Mouse (Mus musculus) embryonic facial prominence, embryonic 12.5 days (tissue): ENCODE data around the gene Znrf3. TPM values are rescaled to one million over a fixed set of nuclear protein-coding genes. Genes with fewer than 3 reads are reported as not detected.
A peak's percentile ranks its signal among the peaks of the same experiment; 100 is the strongest.

Source experiments
- ATAC-seq: fragments of 200-750 bp; cut with Nextera tagmentation; 2 replicates; pipeline ENCODE4 v1.8.0; 2017; ENCODE audit not compliant: insufficient number of reproducible peaks, insufficient read depth, low FRiP score, low TSS enrichment
- H3K27ac ChIP-seq: fragments of 300-500 bp; sonication (generic); 2 replicates; pipeline ENCODE4 v1.5.1; 2016; ENCODE audit warnings: mild to moderate bottlenecking
- H3K27me3 ChIP-seq: fragments of 300-500 bp; sonication (generic); 2 replicates; pipeline ENCODE4 v1.6.1; 2016; ENCODE audit warnings: mild to moderate bottlenecking, moderate library complexity
- H3K36me3 ChIP-seq: fragments of 300-500 bp; sonication (generic); 2 replicates; pipeline ENCODE4 v1.6.1; 2016; ENCODE audit warnings: mild to moderate bottlenecking
- H3K4me1 ChIP-seq: fragments of 300-500 bp; sonication (generic); 2 replicates; pipeline ENCODE4 v1.6.1; 2016
- H3K4me2 ChIP-seq: fragments of 300-500 bp; sonication (generic); replicated peaks from 2 replicates; pipeline ENCODE4 v1.6.1; 2016; ENCODE audit warnings: mild to moderate bottlenecking, moderate library complexity
- H3K4me3 ChIP-seq: fragments of 300-500 bp; sonication (generic); 2 replicates; pipeline ENCODE4 v1.5.1; 2016; ENCODE audit warnings: mild to moderate bottlenecking
- H3K9ac ChIP-seq: fragments of 300-500 bp; sonication (generic); 2 replicates; pipeline ENCODE4 v1.6.1; 2016; ENCODE audit warnings: mild to moderate bottlenecking, moderate library complexity
- H3K9me3 ChIP-seq: fragments of 300-500 bp; sonication (generic); 2 replicates; pipeline ENCODE4 v1.6.1; 2016; ENCODE audit warnings: mild to moderate bottlenecking, moderate library complexity
- WGBS: fragments of 180-500 bp; shearing (Covaris S2); methylation state at CpG from one replicate; pipeline ENCODE4 v1.1.7; 2016; 5-methylcytosine and 5-hydroxymethylcytosine counted together
- polyA plus RNA-seq: library from polyadenylated mRNA; unstranded; fragments of >200 nt; fragmentation: Nextera tagmentation; extraction: Ambion mirVana; gene quantifications from 2 replicates; pipeline ENCODE4 v1.2.1, GENCODE M21; 2016

The Znrf3 gene
- polyA plus RNA-seq, 1 experiment from 2014 or later = 12.2 TPM

GRCm38 (mm10) chr11:5474130-5474529 is 29.5 kb upstream of the Znrf3 start:
- ATAC-seq = no peak
- H3K27me3 ChIP-seq = no peaks in the 10 kb centered on the region
- no peaks in the 10 kb centered on the region for H3K36me3 ChIP-seq
- no peak overlapping the region for H3K27ac ChIP-seq
- no peak overlapping the region for H3K9ac ChIP-seq
- no peak overlapping the region for H3K4me3 ChIP-seq
- WGBS = 16% methylated on average over 5 of the region's 5 CpGs
- H3K4me2 ChIP-seq = no peak overlapping the region
- H3K9me3 ChIP-seq = 0 out of 2 replicates have a peak, but pooled peaks cover 3% of the 10 kb centered on the region
- no peaks in the 10 kb centered on the region for H3K4me1 ChIP-seq

- ATAC-seq = no peak
- Histone ChIP-seq H3K27me3 (no peaks in the 10 kb centered on the region), H3K9ac (no peak overlapping the region), H3K27ac (no peak overlapping the region), H3K36me3 (no peaks in the 10 kb centered on the region), H3K4me1 (no peaks in the 10 kb centered on the region), H3K4me3 (no peak overlapping the region), H3K4me2 (no peak overlapping the region), H3K9me3 (0 out of 2 replicates have a peak, but pooled peaks cover 3% of the 10 kb centered on the region)
- 80% methylated on average over 3 of the region's 3 CpGs for WGBS
Observed at GRCm38 (mm10) chr11:5470055-5470454, 25.4 kb upstream of the Znrf3 start.

- no peak overlapping the region for H3K27ac ChIP-seq
- no peak overlapping the region for H3K4me3 ChIP-seq
- H3K36me3 ChIP-seq = no peaks in the 10 kb centered on the region
- no peak for ATAC-seq
- no peaks in the 10 kb centered on the region for H3K27me3 ChIP-seq
- WGBS = 70% methylated on average over 3 of the region's 3 CpGs
- H3K9me3 ChIP-seq = 0 out of 2 replicates have a peak, but pooled peaks cover 3% of the 10 kb centered on the region
- H3K4me1 ChIP-seq = no peaks in the 10 kb centered on the region
- H3K4me2 ChIP-seq = no peak overlapping the region
- H3K9ac ChIP-seq = no peak overlapping the region
Observed at GRCm38 (mm10) chr11:5469084-5469483, 24.4 kb upstream of the Znrf3 start.

- H3K9ac ChIP-seq = no peak overlapping the region
- 51% methylated on average over 2 of the region's 2 CpGs for WGBS
- no peak for ATAC-seq
Observed at GRCm38 (mm10) chr11:5468471-5468870, 23.8 kb upstream of the Znrf3 start.

GRCm38 (mm10) chr11:5451923-5452322 is 7.3 kb upstream of the Znrf3 start:
- WGBS = 60% methylated on average over 6 of the region's 6 CpGs
- Histone ChIP-seq H3K27me3 (no peaks in the 10 kb centered on the region), H3K27ac (no peak overlapping the region), H3K4me1 (no peaks in the 10 kb centered on the region), H3K9ac (no peak overlapping the region), H3K4me2 (no peak overlapping the region), H3K36me3 (no peaks in the 10 kb centered on the region), H3K9me3 (no peaks in the 10 kb centered on the region), H3K4me3 (no peak overlapping the region)
- no peak for ATAC-seq

More at GRCm38 (mm10) chr11:5468471-5468870, 23.8 kb upstream of the Znrf3 start:
- no peak overlapping the region for H3K27ac ChIP-seq
- H3K9me3 ChIP-seq = 0 out of 2 replicates have a peak, but pooled peaks cover 3% of the 10 kb centered on the region
- H3K4me2 ChIP-seq = no peak overlapping the region
- no peaks in the 10 kb centered on the region for H3K4me1 ChIP-seq
- no peaks in the 10 kb centered on the region for H3K36me3 ChIP-seq
- H3K4me3 ChIP-seq = no peak overlapping the region
- no peaks in the 10 kb centered on the region for H3K27me3 ChIP-seq

- Histone ChIP-seq H3K4me3 (no peak overlapping the region), H3K9me3 (no peaks in the 10 kb centered on the region), H3K9ac (no peak overlapping the region), H3K4me1 (no peaks in the 10 kb centered on the region), H3K27me3 (no peaks in the 10 kb centered on the region), H3K4me2 (no peak overlapping the region), H3K36me3 (no peaks in the 10 kb centered on the region), H3K27ac (no peak overlapping the region)
- 54% methylated on average over 4 of the region's 4 CpGs for WGBS
- no peak for ATAC-seq
Observed at GRCm38 (mm10) chr11:5451341-5451740, 6.7 kb upstream of the Znrf3 start.

- no peak overlapping the region for H3K4me3 ChIP-seq
- H3K4me1 ChIP-seq = no peaks in the 10 kb centered on the region
- no peak overlapping the region for H3K4me2 ChIP-seq
- no peaks in the 10 kb centered on the region for H3K27me3 ChIP-seq
- no peaks in the 10 kb centered on the region for H3K9me3 ChIP-seq
- H3K27ac ChIP-seq = no peak overlapping the region
- ATAC-seq = no peak
- H3K9ac ChIP-seq = no peak overlapping the region
- WGBS = 86% methylated on average over 4 of the region's 4 CpGs
- no peaks in the 10 kb centered on the region for H3K36me3 ChIP-seq
Observed at GRCm38 (mm10) chr11:5450701-5451100, 6.1 kb upstream of the Znrf3 start.

GRCm38 (mm10) chr11:5445452-5445953 is 856 bp upstream of the Znrf3 start:
- WGBS = 20% methylated on average over 11 of the region's 11 CpGs
- H3K9me3 ChIP-seq = no peaks in the 10 kb centered on the region

GRCm38 (mm10) chr11:5444234-5444598 is 431 bp downstream of the Znrf3 start:
- peak overlapping the region; percentile 88 for H3K9ac ChIP-seq
- H3K9me3 ChIP-seq = no peaks in the 10 kb centered on the region
- WGBS = under 1% methylated on average over 46 of the region's 57 CpGs
- no peaks in the 10 kb centered on the region for H3K27me3 ChIP-seq
- peaks cover 22% of the 10 kb centered on the region for H3K4me1 ChIP-seq
- peak overlapping the region; percentile 97 for H3K4me2 ChIP-seq
- H3K27ac ChIP-seq = peak overlapping the region; percentile 70; the same call in 1 of the 2 replicates
- ATAC-seq = no peak
- H3K4me3 ChIP-seq = peak overlapping the region; percentile 91
- H3K36me3 ChIP-seq = no peaks in the 10 kb centered on the region

More at GRCm38 (mm10) chr11:5445452-5445953, 856 bp upstream of the Znrf3 start:
- Histone ChIP-seq H3K36me3 (no peaks in the 10 kb centered on the region), H3K4me1 (peaks cover 19% of the 10 kb centered on the region), H3K4me3 (peak overlapping the region; percentile 91), H3K4me2 (peak overlapping the region; percentile 97), H3K27ac (no peak overlapping the region), H3K27me3 (no peaks in the 10 kb centered on the region), H3K9ac (peak overlapping the region; percentile 50; the same call in 1 of the 2 replicates)
- no peak for ATAC-seq

- ATAC-seq = 0 out of 2 replicates have a peak, but pooled peaks have one; percentile 62
- H3K9me3 ChIP-seq = no peaks in the 10 kb centered on the region
- H3K36me3 ChIP-seq = no peaks in the 10 kb centered on the region
- peaks cover 22% of the 10 kb centered on the region for H3K4me1 ChIP-seq
- H3K27ac ChIP-seq = peak overlapping the region; percentile 70; the same call in 1 of the 2 replicates
- H3K4me3 ChIP-seq = peak overlapping the region; percentile 91
- H3K27me3 ChIP-seq = no peaks in the 10 kb centered on the region
- peak overlapping the region; percentile 88 for H3K9ac ChIP-seq
- H3K4me2 ChIP-seq = peak overlapping the region; percentile 97
- WGBS = under 1% methylated on average over 38 of the region's 38 CpGs
Observed at GRCm38 (mm10) chr11:5443511-5444233, 975 bp downstream of the Znrf3 start.

- 37% methylated on average over 3 of the region's 3 CpGs for WGBS
- Histone ChIP-seq H3K36me3 (no peaks in the 10 kb centered on the region), H3K4me2 (peak overlapping the region; percentile 97), H3K9ac (peak overlapping the region; percentile 88; the same call in 1 of the 2 replicates), H3K27ac (no peak overlapping the region), H3K4me3 (peak overlapping the region; percentile 91), H3K4me1 (peaks cover 22% of the 10 kb centered on the region), H3K27me3 (no peaks in the 10 kb centered on the region), H3K9me3 (no peaks in the 10 kb centered on the region)
- no peak for ATAC-seq
Observed at GRCm38 (mm10) chr11:5442590-5443021, 2.0 kb downstream of the Znrf3 start.

- Histone ChIP-seq H3K9ac (no peak overlapping the region), H3K4me3 (no peak overlapping the region), H3K4me2 (no peak overlapping the region), H3K27ac (no peak overlapping the region), H3K27me3 (no peaks in the 10 kb centered on the region), H3K36me3 (no peaks in the 10 kb centered on the region), H3K4me1 (peaks cover 11% of the 10 kb centered on the region), H3K9me3 (no peaks in the 10 kb centered on the region)
- 92% methylated on average over 2 of the region's 2 CpGs for WGBS
- no peak for ATAC-seq
Observed at GRCm38 (mm10) chr11:5437646-5438045, 7.0 kb downstream of the Znrf3 start.
